Mouse (Mus musculus): ENCODE results near the gene Cog4.

The Cog4 gene

GRCm38 (mm10) chr8:110846405-110847170, at the start of gene Cog4, which contains the start of gene Sf3b3:
Gene Cog4, plus strand, starts transcription at chr8:110846600.
Gene Sf3b3, minus strand, starts transcription at chr8:110846787.
- DNase-seq, result peak; percentile 89

- no peak for DNase-seq
Measured at GRCm38 (mm10) chr8:110797086-110797485, 49.3 kb upstream of the Cog4 start.

GRCm38 (mm10) chr8:110802988-110803387, 43.4 kb upstream of the Cog4 start:
- DNase-seq, result no peak

GRCm38 (mm10) chr8:110803856-110804255, 42.5 kb upstream of the Cog4 start:
- DNase-seq, result no peak

- DNase-seq, result no peak
Measured at GRCm38 (mm10) chr8:110804825-110805514, 41.4 kb upstream of the Cog4 start.

- no peak for DNase-seq
Measured at GRCm38 (mm10) chr8:110805669-110806068, 40.7 kb upstream of the Cog4 start, which contains the start of gene Il34. Gene Il34, minus strand, starts transcription at chr8:110805924.

- no peak for DNase-seq
Measured at GRCm38 (mm10) chr8:110806146-110806545, 40.3 kb upstream of the Cog4 start.

GRCm38 (mm10) chr8:110808495-110809472, 37.6 kb upstream of the Cog4 start:
- DNase-seq, result no peak

- no peak for DNase-seq
Measured at GRCm38 (mm10) chr8:110809831-110810230, 36.6 kb upstream of the Cog4 start.

- DNase-seq, result no peak
Measured at GRCm38 (mm10) chr8:110810481-110811065, 35.8 kb upstream of the Cog4 start.

- DNase-seq, result no peak
Measured at GRCm38 (mm10) chr8:110811116-110811515, 35.3 kb upstream of the Cog4 start.

- no peak for DNase-seq
Measured at GRCm38 (mm10) chr8:110811793-110812192, 34.6 kb upstream of the Cog4 start.

GRCm38 (mm10) chr8:110812349-110813080, 33.9 kb upstream of the Cog4 start:
- no peak for DNase-seq

GRCm38 (mm10) chr8:110813081-110813812, 33.2 kb upstream of the Cog4 start:
- no peak for DNase-seq

- no peak for DNase-seq
Measured at GRCm38 (mm10) chr8:110815308-110815707, 31.1 kb upstream of the Cog4 start.

GRCm38 (mm10) chr8:110816990-110817389, 29.4 kb upstream of the Cog4 start:
- no peak for DNase-seq

GRCm38 (mm10) chr8:110818593-110818992, 27.8 kb upstream of the Cog4 start:
- DNase-seq, result no peak

GRCm38 (mm10) chr8:110820257-110820656, 26.1 kb upstream of the Cog4 start:
- no peak for DNase-seq

- DNase-seq, result no peak
Measured at GRCm38 (mm10) chr8:110821960-110822359, 24.4 kb upstream of the Cog4 start.

GRCm38 (mm10) chr8:110824861-110825260, 21.5 kb upstream of the Cog4 start:
- no peak for DNase-seq

- DNase-seq, result no peak
Measured at GRCm38 (mm10) chr8:110828511-110828910, 17.9 kb upstream of the Cog4 start.

All from cerebellum, adult 9-11 months (tissue).